Mouse (Mus musculus) heart, postnatal 4 days (tissue): ENCODE results near the gene Rab37. TPM values are rescaled to one million over a fixed set of nuclear protein-coding genes. Genes with fewer than 3 reads are reported as not detected.

Experiments used
- DNase-seq: peaks from one replicate; pipeline ENCODE4 v3.0.0; 2021
- total RNA-seq, 2 experiments: library from RNA; stranded (reverse); gene quantifications; 2 replicates each; pipeline ENCODE4 v1.2.3; 2021

Rab37 gene
- total RNA-seq, 2 experiments from 2014 or later, result 1.0 to 1.1 TPM

- DNase-seq, result no peak
Observed at GRCm38 (mm10) chr11:115200520-115200919, 109.3 kb downstream of the Rab37 start.

GRCm38 (mm10) chr11:115202316-115202715 is 111.1 kb downstream of the Rab37 start:
- peak; percentile 89 for DNase-seq

GRCm38 (mm10) chr11:115202756-115203155 is 111.5 kb downstream of the Rab37 start:
- DNase-seq, result no peak

- no peak for DNase-seq
Observed at GRCm38 (mm10) chr11:115208126-115208525, 116.9 kb downstream of the Rab37 start.

GRCm38 (mm10) chr11:115208776-115209732 is 117.8 kb downstream of the Rab37 start:
- DNase-seq, result no peak

GRCm38 (mm10) chr11:115209958-115210357 is 118.7 kb downstream of the Rab37 start:
- no peak for DNase-seq

Other genes with a start within 250 kb of the Rab37 start
- gene Gprc5c, start 240.3 kb upstream of the Rab37 start, total RNA-seq, result 10 to 100 TPM; 11.9 to 12.1 TPM
- under 1 TPM; 0.79 to 0.83 TPM for gene Cd300a, start 201.4 kb upstream of the Rab37 start, total RNA-seq
- gene Cd300lb, start 157.0 kb upstream of the Rab37 start, total RNA-seq, result under 1 TPM; 0.19 to 0.32 TPM
- gene Cd300c, start 122.3 kb upstream of the Rab37 start, total RNA-seq, result not detected
- gene Cd300ld, start 101.5 kb upstream of the Rab37 start, total RNA-seq, result under 1 TPM; 0.29 to 0.41 TPM
- gene Cd300c2, start 89.6 kb upstream of the Rab37 start, total RNA-seq, result 1 to 10 TPM in 1 of 2 experiments, under 1 TPM in 1; 0.97 to 1.1 TPM
- not detected for gene Cd300ld2, start 75.2 kb upstream of the Rab37 start, total RNA-seq
- not detected for gene Cd300ld4, start 64.4 kb upstream of the Rab37 start, total RNA-seq
- gene Cd300ld5, start 53.7 kb upstream of the Rab37 start, total RNA-seq, result under 1 TPM in 1 of 2 experiments, not detected in 1; 0.79 TPM
- 1 to 10 TPM; 1.6 to 2.2 TPM for gene Cd300ld3, start 43.0 kb upstream of the Rab37 start, total RNA-seq
- gene Cd300e, start 29.3 kb upstream of the Rab37 start, total RNA-seq, result under 1 TPM in 1 of 2 experiments, not detected in 1; 0.11 TPM
- gene Cd300lf, start 42.6 kb downstream of the Rab37 start, total RNA-seq, result under 1 TPM; 0.31 to 0.52 TPM
- 10 to 100 TPM; 13.9 to 15.3 TPM for gene Slc9a3r1, start 71.9 kb downstream of the Rab37 start, total RNA-seq
- 1 to 10 TPM; 5.2 to 9.3 TPM for gene Tmem104, start 96.1 kb downstream of the Rab37 start, total RNA-seq
- 10 to 100 TPM; 11.9 to 12.0 TPM for gene Nat9, start 96.4 kb downstream of the Rab37 start, total RNA-seq
- gene Grin2c, start 175.8 kb downstream of the Rab37 start, total RNA-seq, result under 1 TPM; 0.12 to 0.18 TPM
- 1 to 10 TPM; 7.5 to 9.5 TPM for gene Fdxr, start 185.6 kb downstream of the Rab37 start, total RNA-seq
- gene Fads6, start 206.2 kb downstream of the Rab37 start, total RNA-seq, result 1 to 10 TPM in 1 of 2 experiments, under 1 TPM in 1; 0.86 to 1.4 TPM
- not detected for gene Otop2, start 215.7 kb downstream of the Rab37 start, total RNA-seq
- gene Ush1g, start 230.6 kb downstream of the Rab37 start, total RNA-seq, result under 1 TPM; 0.09 to 0.12 TPM
- not detected for gene Otop3, start 243.3 kb downstream of the Rab37 start, total RNA-seq